7 mouse cellular contexts compared by ENCODE assay signal in genomic region chr9:42094752-42095151, GRCm38 (mm10). TPM values are rescaled to one million over a fixed set of nuclear protein-coding genes. Genes with fewer than 3 reads are reported as not detected.
DNase-seq lines count a peak whose midpoint lies in the region; ATAC-seq and TF ChIP-seq lines count a peak whose summit lies in the region.

No protein-coding gene starts in this region.

- no peaks in the 10 kb centered on the region for H3K36me3 ChIP-seq in myocyte (ENCODE audit: control insufficient read depth, insufficient read depth)

- intact Hi-C loops in left cerebral cortex, adult 2 months (cut with DNase I), result no loop called here
- intact Hi-C loops in left cerebral cortex, postnatal 25 days (cut with DNase I), result no loop called here
- intact Hi-C loops in heart, postnatal 14 days (cut with DNase I), result no loop called here

- TF ChIP-seq CTCF in left cerebral cortex, adult 2 months (IDR thresholded peaks at IDR 0.05), result no peak

- H3K4me2 ChIP-seq in myocyte (ENCODE audit: low read depth), result peak overlapping the region; percentile 5

- DNase-seq in left cerebral cortex, adult 2 months (ENCODE audit: extremely low spot score in 1 of 2, low spot score in 2 of 2), result peak in 1 of 2 experiments; percentile 41
- no peak for DNase-seq in left cerebral cortex, postnatal 25 days (ENCODE audit: low spot score in 2 of 2)
- DNase-seq in adrenal gland, postnatal 4 days (ENCODE audit: low spot score in 2 of 2), result peak; percentile 19 to 54
- peak; percentile 37 to 53 for DNase-seq in heart, postnatal 14 days
- no peak for DNase-seq in spleen, adult 18-20 months

- H3K27me3 ChIP-seq in myocyte (ENCODE audit: control insufficient read depth, insufficient read depth, insufficient read length), result no peaks in the 10 kb centered on the region

- no peak overlapping the region for H3K4me3 ChIP-seq in left cerebral cortex, adult 2 months
- H3K4me3 ChIP-seq in myocyte, result no peak overlapping the region

- H3K79me2 ChIP-seq in myocyte (ENCODE audit: control insufficient read depth, insufficient read depth), result no peaks in the 10 kb centered on the region

- H3ac ChIP-seq in myocyte (ENCODE audit: control insufficient read depth, insufficient read length), result no peak overlapping the region

- no peak for ATAC-seq in erythroblast, adult 5-6 weeks (replicated peaks; ENCODE audit: low FRiP score, poor library complexity, severe bottlenecking)

- no peak for TF ChIP-seq POLR2A in myocyte (IDR thresholded peaks at IDR 0.05; ENCODE audit: insufficient read length, low read depth)

- H3K27ac ChIP-seq in left cerebral cortex, adult 2 months, result peak overlapping the region; percentile 54

TF ChIP-seq in myocyte, 11 proteins besides CTCF, POLR2A, EP300 and RAD21:
- TF ChIP-seq MAX (IDR thresholded peaks at IDR 0.05; ENCODE audit: low read depth), result no peak
- TF ChIP-seq USF1 (IDR thresholded peaks at IDR 0.05; ENCODE audit: low read depth), result no peak
- no peak for TF ChIP-seq REST (IDR thresholded peaks at IDR 0.05; ENCODE audit: insufficient read depth, insufficient read length)
- no peak for TF ChIP-seq MYOG (IDR thresholded peaks at IDR 0.05; ENCODE audit: control insufficient read depth in 1 of 3, insufficient read depth in 1 of 3, insufficient read length in 2 of 3, low read depth in 2 of 3)
- TF ChIP-seq E2F4 (IDR thresholded peaks at IDR 0.05; ENCODE audit: insufficient read depth), result no peak
- TF ChIP-seq POLR2AphosphoS2 (IDR thresholded peaks at IDR 0.05; ENCODE audit: insufficient read length, low read depth), result no peak
- no peak for TF ChIP-seq TCF12 (IDR thresholded peaks at IDR 0.05; ENCODE audit: insufficient read depth, poor library complexity, severe bottlenecking)
- no peak for TF ChIP-seq SRF (IDR thresholded peaks at IDR 0.05; ENCODE audit: control insufficient read depth, insufficient read length, low read depth)
- TF ChIP-seq CEBPB (IDR thresholded peaks at IDR 0.05; ENCODE audit: insufficient read depth, poor library complexity, severe bottlenecking), result no peak
- no peak for TF ChIP-seq TCF3 (IDR thresholded peaks at IDR 0.05; ENCODE audit: insufficient read length, low read depth)
- TF ChIP-seq MYOD1 (IDR thresholded peaks at IDR 0.05; ENCODE audit: control insufficient read depth in 1 of 3, insufficient read length in 2 of 3, low read depth in 2 of 3), result no peak

RNA-seq across cellular contexts. Expression of gene Sorl1, which starts 29.3 kb away (rescaled TPM):
- total RNA-seq in left cerebral cortex, adult 2 months (2021), result 100 to 1,000 TPM; 238 to 239 TPM
- total RNA-seq in left cerebral cortex, postnatal 25 days (2021), result 100 to 1,000 TPM; 203 to 227 TPM
- 10 to 100 TPM; 18.3 to 22.9 TPM for total RNA-seq in adrenal gland, postnatal 4 days (2021)
- total RNA-seq in heart, postnatal 14 days (2021), result 10 to 100 TPM; 10.2 to 11.3 TPM
- under 0.01 TPM for polyA plus RNA-seq in myocyte (2012; fragmentation: generic; extraction: Trizol)
- total RNA-seq in erythroblast, adult 5-6 weeks (2015; ENCODE audit: low replicate concordance), result 20.2 and 21.5 TPM in 2 replicates
- 17.6 and 22.2 TPM in 2 replicates for total RNA-seq in erythroblast, adult 5-6 weeks (2017; ENCODE audit: low replicate concordance)

Comparison
In these comparisons a context has a peak if more than half of its experiments do, and no peak if none do; other contexts are left out.
1. DNase-seq: peak in adrenal gland, postnatal 4 days (2 of 2) and heart, postnatal 14 days (2 of 2); none in left cerebral cortex, postnatal 25 days (0 of 2) and spleen, adult 18-20 months (0 of 2).
2. RNA of gene Sorl1, which starts 29.3 kb away (total RNA-seq): 238 to 239 TPM in left cerebral cortex, adult 2 months and 203 to 227 TPM in left cerebral cortex, postnatal 25 days; 18.3 to 22.9 TPM in adrenal gland, postnatal 4 days, 17.6 to 22.2 TPM in erythroblast, adult 5-6 weeks and 10.2 to 11.3 TPM in heart, postnatal 14 days; every median in the first group is over 4 times any median in the second.